Mouse (Mus musculus) gastrocnemius, postnatal 25 days (tissue): ENCODE data around the gene Daam2. TPM values are rescaled to one million over a fixed set of nuclear protein-coding genes. Genes with fewer than 3 reads are reported as not detected.
"Not testable (repeated sequence)": the region's sequence is repeated elsewhere in the genome, so short reads cannot be mapped to it uniquely, and the experiment has no call there.

Experiments used
- DNase-seq: peaks from one replicate; pipeline ENCODE4 v3.0.0; 2022
- total RNA-seq, 2 experiments: library from RNA; stranded (reverse); gene quantifications; 1 replicate in 1 of 2; 2 replicates in 1 of 2; pipeline ENCODE4 v1.2.3; 2021

Gene Daam2
- total RNA-seq, 2 experiments from 2014 or later = 4.9 to 5.0 TPM

DNA sequence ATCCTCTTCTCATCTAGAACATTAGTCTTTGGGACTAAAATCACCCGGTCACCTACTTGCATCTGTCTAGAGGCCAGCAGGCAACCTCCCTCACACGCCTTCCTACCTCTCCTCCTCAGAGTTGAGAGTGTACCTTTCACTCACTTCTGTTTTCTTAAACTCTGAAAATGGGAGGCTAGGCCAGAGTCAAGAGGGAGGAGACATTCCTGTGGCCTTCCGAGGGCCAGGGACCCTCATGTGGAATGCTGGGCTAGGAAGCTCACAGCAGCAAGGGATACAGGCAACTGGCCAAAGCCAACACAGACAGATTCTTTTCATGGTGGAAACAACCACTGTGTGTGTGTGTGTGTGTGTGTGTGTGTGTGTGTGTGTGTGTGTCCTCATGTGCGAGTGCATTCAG is 86.8 kb downstream of the Daam2 start:
- no peak for DNase-seq

DNA sequence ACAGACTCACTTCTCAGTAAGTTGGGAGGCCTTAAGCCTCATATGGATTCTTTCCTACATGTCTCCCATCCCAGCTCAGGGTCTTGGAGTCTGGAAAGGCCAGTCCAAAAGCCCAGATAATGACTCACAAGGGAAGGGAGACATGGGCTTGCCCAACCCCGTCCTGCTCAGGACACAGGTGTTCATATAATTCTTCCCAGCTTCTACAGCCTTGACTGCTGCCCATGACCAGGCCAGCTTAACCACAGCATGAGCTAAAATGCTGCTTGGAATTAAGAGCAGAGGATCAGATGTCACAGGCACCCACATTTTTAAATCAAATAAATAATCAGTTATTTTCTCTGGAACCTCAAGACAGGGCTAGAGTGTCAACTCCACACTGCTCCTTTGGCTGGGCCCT is 89.0 kb downstream of the Daam2 start:
- no peak for DNase-seq

DNA sequence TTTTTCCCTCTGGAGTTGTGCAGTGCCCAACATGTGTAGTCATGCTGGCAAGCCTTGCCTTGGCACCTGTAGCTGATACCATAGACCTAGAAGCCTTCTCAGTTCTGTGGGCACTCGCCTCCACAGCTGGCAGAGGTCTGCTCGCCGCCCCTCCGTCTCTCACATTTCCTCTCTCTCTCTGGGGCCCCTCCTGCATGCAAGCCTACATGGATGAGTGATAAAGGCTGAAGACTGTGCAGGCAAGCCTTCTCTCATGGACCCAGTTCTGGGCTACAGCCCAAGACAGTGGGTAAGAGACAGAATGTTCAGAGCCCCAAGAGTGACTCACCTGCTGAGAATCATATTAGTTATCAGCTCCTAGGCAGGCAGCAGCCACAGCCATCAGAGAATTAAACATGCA is 90.1 kb downstream of the Daam2 start:
- DNase-seq = no peak

DNA sequence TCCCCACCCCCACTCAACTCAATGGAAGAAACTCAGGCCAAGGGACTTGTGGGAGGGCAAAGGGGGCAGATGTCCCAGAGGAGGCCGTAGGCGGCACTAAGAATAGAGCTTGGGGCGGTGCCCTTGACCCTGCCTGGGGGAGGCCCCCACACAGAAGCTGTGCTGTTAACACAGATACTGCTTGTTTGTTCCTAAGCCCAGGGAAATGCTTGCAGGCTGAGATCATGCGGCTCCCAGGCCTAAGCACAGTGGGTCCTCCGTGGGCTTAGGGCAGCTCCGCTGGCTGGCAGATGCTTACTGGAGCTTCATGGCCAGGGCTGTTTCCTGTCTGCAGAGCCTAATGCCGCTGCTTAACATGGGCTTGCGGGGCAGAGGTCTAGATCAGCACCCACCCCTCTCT is 91.5 kb downstream of the Daam2 start:
- no peak for DNase-seq

DNA sequence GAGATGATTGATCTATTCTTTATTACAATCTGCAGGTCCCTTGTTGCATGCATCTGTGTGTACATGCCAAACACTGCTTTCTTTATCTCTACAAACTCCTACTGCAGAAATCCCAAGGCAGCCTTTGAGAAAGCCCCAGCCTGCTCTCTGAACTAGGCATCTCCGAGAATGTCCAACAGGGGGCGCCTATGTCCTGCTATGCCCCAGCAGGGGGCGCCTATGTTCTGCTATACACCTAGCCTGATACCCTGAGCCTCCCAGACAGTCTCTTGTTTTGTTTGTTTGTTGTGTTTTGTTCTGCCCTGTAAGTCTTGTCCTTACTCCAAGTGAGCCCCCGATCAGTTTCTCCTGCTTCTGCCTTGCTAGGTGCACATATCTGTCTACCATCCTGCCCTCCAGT is 95.9 kb downstream of the Daam2 start:
- peak; percentile 56 for DNase-seq

DNA sequence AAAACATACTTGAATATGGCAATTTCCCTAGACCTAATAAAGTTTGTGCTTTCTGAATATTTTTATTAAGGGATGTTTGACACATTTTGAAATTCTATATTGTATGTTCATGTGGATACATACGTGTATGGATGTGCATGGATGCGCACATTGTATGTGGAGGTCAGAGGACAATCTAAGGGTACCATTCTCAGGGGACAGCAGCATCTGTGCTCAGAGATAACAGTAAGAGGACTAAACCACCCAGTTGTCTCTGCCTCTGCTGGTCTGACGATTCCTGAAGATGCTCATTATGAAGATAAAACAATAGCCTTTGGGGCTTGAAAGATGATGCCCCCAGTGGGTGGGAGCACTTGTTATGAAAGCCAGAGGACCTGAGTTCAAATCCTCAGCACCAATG is 99.3 kb downstream of the Daam2 start:
- no peak for DNase-seq

DNA sequence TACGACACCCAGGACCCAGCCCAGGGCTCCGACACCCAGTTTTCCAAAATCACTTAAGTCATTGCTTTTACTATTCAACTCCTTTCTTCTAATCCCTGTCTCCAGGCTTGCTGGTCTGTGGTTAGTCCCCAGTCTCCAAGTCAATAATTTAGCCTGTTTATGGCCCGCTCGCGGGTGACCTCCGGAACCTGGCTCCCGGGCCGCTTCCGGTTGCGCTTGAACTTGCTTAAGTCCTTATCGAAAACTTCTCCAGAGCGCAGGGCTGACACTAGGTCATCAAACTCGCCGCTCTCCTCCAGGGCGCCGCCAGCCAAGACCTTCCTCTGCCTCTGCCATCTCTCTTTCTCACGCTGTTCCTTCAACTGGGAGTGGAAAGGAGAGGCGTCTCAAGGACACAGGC is 105.8 kb downstream of the Daam2 start:
- DNase-seq = no peak

DNA sequence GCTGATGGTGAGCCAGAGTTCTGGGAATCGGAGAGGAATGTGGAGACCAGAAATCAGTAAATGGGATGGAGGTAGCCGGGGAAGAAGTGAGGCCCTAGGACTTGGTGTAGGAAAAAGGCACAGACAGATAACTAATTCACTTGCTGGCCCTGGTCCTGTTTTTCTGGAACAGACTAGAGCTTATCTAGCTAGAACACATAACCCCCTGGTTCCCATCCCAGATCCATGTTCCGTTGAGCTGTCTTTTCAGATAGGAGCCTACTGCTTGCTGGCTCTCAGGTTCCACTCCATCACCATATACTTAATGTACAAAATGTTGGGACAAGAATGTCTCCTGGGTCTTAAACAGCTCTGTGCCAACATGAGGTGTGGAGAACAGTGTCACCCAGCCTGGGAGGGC is 106.3 kb downstream of the Daam2 start:
- DNase-seq = no peak

DNA sequence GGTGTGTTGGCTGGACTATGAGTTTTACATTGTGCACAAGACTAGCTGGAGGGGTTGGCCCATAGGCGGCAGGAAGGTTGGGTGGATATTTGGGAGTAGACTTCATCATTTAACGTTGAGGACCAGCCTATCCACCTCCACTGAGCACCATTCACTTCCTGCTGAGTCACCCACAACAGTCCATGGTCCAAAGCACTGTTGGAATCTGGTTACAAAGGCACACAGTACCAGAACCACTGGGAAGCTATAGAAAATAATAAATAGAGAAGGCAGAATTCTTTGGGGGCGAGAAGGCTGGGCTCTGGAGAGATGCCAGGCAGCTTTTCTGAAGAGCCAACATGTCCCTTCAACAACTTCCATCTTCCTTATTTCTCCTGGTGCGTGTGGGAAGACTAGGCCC is 107.8 kb downstream of the Daam2 start:
- no peak for DNase-seq

DNA sequence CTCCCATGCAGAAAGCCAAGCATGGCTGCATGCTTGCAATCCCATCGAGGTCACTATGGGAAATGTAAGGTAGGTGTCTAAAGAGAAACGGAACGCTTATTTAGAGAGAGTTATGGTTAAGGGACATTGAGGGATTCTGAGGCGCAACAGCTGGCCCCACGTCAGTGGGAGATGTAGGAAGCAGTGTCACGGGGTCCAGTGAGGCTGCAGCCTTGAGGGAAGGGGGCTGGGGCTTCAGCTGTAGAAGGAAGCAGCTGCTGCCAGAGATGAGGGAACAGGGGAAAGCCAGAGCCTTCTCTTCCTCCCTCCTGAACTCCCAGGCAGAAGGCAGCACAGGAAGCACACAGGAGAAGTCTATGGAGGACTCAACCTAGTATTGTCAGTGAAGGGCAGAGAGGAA is 113.2 kb downstream of the Daam2 start:
- DNase-seq = no peak

DNA sequence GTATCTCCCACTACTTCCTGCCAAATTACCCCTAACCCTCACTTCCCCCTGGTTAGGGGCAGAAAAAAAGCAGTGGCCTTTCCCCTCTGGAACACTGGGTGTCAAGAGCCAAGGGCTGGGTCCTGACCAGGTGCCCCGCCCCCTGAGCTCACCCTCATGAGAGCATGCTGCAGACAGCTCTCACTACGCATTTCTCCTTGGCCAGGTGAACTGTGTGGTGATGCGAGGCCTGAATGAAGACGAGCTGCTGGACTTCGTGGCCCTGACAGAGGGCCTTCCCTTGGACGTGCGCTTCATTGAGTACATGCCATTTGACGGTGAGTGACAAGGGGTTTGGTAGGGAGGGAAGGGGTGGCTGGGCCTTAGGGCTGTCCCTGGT is 114.9 kb downstream of the Daam2 start:
- DNase-seq = no peak

DNA sequence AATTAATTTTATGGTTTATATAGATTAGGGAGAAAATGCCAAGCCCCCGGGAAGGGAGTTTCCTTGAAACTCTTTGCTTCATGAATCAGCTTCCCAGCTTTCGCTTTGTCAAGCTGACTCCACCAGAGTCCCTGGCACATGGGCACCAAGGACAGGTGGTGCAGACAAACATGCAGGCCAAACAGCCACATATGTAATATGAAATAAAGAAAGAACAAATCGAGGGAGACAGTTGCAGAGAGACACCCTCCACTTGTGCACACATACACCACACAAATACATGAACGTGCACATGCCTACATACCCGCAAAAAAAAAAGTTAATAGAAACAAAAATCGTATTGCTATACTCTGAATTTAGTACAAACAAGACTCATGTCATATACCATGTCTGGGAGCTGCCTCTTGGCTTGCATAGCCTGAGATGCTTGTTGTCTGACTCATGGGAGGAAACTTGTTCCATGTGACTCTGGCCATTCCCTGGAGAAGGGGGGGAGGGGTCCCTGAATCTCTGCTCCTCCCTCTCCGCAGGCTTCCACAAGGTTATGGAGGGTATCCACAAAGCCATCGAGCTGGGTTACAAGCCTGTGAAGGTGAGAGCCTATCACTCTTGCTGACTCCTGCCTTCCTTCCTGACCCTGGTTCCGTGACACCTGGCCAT is 115.4 kb downstream of the Daam2 start:
- DNase-seq = no peak

DNA sequence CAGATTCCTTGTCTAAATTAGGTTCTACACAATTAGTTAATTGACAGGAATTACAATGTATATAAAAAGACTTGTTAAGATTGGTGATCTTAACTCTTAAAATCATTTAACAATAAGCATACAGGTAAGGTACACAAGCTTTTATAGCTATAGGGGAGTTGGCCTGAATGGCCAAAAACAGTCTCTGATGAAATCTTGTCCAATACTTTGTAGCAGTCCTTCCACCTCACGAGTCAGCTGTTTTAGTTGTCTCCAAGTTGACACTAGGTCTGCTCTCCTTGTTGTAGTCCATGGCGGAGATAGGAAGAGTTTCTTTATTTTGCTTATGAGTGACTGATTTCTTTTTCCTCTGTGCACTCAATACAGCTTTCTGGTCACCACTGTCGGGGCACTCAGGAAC is 121.3 kb downstream of the Daam2 start:
- DNase-seq = not testable (repeated sequence)

DNA sequence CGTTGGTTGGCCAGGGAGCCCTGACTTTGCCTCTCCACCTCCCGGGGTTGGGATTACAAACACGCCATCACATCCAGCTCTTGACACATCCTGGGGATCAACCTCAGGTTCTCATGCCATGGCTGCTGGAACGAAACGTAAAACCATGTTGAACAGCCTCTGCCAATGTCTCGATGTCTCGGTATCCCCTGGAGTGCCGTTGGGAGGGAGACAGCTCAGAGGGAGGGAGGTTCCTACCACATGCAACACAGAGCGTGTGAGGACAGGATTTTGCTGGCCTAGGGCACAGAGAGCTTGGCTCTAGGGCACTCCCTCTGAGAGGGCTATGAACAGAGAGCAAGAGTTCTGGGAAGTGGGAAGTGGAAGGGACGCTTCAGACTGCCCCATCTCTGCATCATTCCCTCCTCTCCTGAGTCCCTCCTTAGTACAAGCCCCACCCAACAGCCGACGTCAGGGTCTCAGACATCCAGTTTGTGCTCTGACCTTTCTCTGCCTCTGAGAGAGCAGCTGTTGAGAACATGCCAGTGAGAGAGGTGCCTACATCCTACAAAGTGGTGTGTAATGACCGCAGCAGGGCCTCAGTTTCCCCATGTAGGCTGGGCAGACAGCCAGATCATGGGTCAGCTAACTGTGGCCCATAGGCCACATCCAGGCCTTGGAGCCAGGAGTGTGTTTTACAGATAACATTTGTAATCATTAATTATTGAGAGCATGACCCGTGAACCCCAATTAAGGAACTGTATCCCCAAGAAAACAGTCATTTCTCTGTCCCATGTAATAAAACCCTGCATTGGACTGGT is 123.6 kb downstream of the Daam2 start:
- peak; percentile 51 for DNase-seq

DNA sequence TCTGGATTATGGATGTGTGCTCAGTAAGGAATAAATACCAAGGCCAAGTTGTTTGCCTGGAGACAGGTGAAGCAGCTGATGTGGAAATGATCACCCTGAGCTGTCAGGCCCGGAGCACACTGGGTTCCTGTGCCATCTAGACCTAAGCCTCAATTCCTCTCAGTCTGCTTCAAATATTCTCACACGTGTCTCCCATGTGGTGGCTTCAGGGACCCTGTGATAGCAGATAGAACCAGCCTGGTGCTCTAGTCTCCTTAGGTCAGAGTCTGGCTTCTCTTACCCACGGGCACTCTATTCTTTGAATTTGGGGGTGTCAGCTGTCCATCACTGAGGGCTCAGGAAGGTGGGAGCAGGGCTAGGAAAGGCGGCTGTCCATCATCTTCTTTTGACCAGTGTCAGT is 124.4 kb downstream of the Daam2 start:
- DNase-seq = no peak

DNA sequence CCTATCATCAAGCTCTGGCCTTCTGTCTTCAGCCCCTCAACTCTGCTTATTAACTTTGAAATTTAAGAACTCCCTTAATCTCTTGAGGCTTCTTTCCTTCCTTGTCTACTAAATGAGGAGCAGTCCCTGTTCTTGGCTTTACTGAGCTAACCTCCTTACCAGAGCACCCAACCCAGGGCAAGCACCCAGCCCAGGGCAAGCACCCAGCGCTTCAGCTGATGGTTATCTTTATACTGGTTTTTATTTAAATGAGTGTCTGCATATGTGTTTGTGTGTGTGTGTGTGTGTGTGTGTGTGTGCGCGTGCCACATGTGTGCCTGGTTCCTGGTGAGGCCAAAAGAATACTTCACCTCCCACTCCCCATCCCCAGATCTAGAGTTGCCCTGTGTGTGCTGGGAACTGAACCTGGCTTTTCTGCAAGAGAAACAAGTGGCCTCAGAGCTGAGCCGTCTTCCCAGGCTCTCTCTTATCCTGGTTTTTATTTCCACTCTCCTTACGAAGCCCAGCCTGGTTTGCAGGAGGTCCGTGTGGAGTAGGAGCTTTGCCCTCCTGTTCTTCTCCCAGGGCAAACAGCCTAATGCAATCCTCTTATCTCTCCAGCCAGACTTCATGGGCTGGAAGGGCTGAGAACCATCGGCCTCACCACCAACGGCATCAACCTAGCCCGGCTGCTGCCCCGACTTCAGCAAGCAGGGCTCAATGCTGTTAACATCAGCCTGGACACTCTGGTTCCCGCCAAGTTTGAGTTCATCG is 125.1 kb downstream of the Daam2 start:
- no peak for DNase-seq

DNA sequence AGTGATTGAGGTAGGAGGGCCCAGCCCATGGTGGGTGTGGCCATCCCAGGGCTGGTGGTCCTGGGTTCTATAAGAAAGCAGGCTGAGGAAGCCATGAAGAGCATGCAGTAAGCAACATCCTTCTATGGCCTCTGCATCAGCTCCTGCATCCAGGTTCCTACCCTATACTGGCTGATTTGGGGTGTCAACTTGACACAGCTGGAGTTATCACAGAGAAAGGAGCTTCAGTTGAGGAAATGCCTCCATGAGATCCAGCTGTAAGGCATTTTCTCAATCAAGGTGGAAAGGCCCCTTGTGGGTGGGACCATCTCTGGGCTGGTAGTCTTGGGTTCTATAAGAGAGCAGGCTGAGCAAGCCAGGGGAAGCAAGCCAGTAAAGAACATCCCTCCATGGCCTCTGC is 126.8 kb downstream of the Daam2 start:
- not testable (repeated sequence) for DNase-seq

DNA sequence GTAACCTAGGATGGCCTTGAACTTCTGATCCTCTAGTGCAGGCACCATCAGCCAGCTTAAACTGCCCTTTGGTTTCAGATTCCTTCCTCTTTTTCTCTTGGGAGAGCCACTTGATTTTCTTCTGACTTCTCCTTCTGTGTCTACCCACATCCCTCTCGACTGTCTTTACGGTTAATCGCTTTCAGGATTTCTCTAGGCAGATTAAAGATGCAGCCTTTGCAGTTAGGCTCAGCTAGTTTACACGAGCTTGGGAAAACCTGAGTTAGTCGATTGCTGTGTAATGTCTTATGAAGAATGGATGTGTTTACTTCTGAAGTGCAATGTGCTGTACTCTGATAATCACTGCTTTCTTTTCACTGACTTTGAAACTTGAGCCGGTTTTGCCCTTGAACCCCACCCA is 127.5 kb downstream of the Daam2 start:
- no peak for DNase-seq

DNA sequence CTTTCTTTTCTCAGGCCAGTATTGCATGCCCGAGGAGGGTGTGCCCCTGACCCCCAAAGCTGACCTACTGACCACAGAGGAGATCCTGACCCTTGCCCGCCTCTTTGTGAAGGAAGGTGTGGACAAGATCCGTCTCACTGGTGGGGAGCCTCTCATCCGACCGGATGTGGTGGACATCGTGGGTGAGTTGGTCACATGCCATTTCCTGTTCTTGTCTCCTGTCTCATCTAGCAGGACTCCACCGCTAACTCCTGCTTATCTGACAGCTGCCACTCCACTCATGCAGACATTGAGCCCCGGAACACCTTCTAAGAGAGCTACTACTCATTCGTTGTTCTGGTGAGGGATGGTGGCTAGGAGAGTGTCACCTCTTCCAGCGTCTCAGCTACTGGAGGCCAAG is 129.1 kb downstream of the Daam2 start:
- peak; percentile 3 for DNase-seq

DNA sequence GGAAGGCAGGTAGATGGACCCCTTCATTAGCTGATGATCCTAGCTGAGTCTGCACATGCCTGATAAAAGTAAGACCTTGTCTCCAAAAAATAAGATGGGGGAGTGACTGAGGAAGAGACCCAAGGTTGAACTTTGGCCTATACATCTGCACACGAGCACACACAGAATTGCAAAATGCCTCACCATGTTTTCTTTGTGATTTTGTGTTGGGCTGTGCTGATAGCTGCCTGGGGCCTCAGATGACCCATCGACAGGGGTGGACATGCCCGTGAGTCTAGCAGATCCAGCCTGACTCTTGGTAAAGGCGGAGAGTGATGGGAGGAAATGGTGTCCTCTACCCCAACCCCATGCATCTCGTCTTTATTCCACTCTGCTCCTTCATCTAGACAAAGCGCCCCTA is 129.9 kb downstream of the Daam2 start:
- no peak for DNase-seq

DNA sequence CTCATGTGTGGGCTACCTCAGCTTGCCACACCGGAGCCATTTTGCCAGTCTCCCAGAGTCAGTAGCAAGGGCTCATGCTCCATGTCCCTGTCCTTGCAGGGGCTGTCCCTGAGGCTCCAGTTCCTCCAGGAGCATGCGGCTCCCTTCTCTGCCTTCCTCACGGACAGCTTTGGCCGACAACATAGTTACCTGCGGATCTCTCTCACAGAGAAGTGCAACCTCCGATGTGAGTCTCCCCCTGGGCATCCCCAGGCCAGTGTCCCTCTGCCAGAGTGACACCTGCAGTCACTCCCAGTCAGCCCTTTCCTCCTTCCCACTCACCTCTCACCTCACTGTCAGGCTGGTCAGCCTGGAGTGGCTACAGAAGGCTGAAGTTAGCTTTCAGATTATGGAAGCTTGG is 131.1 kb downstream of the Daam2 start:
- no peak for DNase-seq

DNA sequence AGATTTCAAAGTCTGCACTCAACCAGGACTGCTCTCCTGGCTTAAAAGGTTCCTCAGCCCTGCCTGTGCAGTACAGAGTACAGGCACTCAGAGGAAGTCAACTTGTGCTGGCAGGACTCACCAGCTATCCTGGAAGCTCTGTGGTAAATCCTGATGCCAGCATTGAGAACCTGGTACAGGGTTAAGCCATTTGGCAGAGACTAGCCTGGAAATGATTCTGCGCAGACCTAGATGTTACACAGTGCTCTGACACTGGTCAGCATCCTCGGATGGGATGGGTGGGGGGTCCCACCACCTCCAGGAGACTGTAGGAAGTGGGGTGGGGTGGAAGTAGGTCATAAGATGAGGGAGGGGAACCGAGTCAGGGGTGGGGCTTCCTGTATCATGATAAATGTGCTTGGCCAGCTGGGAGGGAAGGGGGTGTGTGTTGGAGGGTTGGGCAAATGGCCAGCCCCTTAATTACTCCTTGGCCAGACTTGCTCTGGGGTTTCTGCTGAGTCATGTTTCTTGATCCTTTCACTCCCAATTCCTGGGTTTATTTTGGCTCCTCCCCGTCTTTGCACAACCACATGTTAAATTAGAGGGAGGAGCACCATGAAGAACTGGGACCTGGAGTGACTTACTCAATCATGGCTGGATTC is 132.0 kb downstream of the Daam2 start:
- DNase-seq = peak; percentile 54

DNA sequence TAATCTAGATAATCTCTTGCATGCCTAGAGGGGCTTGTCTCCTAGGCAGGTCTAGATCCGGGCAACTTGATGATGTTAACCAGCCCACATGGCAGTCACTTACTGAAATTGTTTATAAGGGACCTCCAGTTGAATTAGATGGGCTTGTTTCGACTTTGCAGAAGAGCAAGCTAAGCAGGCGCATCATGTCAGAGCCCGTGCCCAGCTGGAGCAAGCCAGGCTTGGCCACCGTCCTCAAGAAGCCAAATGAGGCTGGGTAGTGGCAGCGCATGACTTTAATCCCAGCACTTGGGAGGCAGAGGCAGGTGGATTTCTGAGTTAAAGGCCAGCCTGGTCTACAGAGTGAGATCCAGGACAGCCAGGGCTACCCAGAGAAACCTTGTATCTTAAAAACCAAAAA is 133.0 kb downstream of the Daam2 start:
- no peak for DNase-seq
